Mouse (Mus musculus) hindbrain, embryonic 10.5 days (tissue): ENCODE results near the gene Dcpp3. TPM values are rescaled to one million over a fixed set of nuclear protein-coding genes. Genes with fewer than 3 reads are reported as not detected.
"Not testable (repeated sequence)": the region's sequence is repeated elsewhere in the genome, so short reads cannot be mapped to it uniquely, and the experiment has no call there.

Experiments
- DNase-seq: peaks from one replicate; pipeline ENCODE4 v3.0.0-alpha.2; 2017; ENCODE audit warnings: low spot score
- H3K27ac ChIP-seq: fragments of 300-500 bp; sonication (generic); 2 replicates; pipeline ENCODE4 v1.5.1; 2016; ENCODE audit warnings: mild to moderate bottlenecking, moderate library complexity
- H3K27me3 ChIP-seq: fragments of 300-500 bp; sonication (generic); 2 replicates; pipeline ENCODE4 v1.6.1; 2016; ENCODE audit warnings: mild to moderate bottlenecking; ENCODE audit not compliant: poor library complexity, insufficient read depth, severe bottlenecking
- H3K36me3 ChIP-seq: fragments of 300-500 bp; sonication (generic); 2 replicates; pipeline ENCODE4 v1.6.1; 2016; ENCODE audit warnings: mild to moderate bottlenecking, moderate library complexity
- H3K4me1 ChIP-seq: fragments of 300-500 bp; sonication (generic); replicated peaks from 2 replicates; pipeline ENCODE4 v1.6.1; 2016; ENCODE audit warnings: mild to moderate bottlenecking
- H3K4me3 ChIP-seq: fragments of 300-500 bp; sonication (generic); 2 replicates; pipeline ENCODE4 v1.5.1; 2016; ENCODE audit warnings: mild to moderate bottlenecking, moderate library complexity
- H3K9me3 ChIP-seq: fragments of 300-500 bp; sonication (generic); 2 replicates; pipeline ENCODE4 v1.6.1; 2016; ENCODE audit warnings: mild to moderate bottlenecking, moderate library complexity
- WGBS: fragments of 180-500 bp; shearing (Covaris S2); methylation state at CpG from one replicate; pipeline ENCODE4 v1.1.7; 2016; 5-methylcytosine and 5-hydroxymethylcytosine counted together
- polyA plus RNA-seq: library from polyadenylated mRNA; unstranded; fragments of >200 nt; fragmentation: Nextera tagmentation; extraction: Ambion mirVana; gene quantifications from 2 replicates; pipeline ENCODE4 v1.2.1, GENCODE M21; 2016

Gene Dcpp3
- polyA plus RNA-seq, 1 experiment from 2014 or later = not detected

GRCm38 (mm10) chr17:23950828-23951227 lies 33.6 kb downstream of the Dcpp3 start:
- H3K9me3 ChIP-seq, DNase-seq, H3K27me3 ChIP-seq, H3K4me3 ChIP-seq, H3K36me3 ChIP-seq, H3K4me1 ChIP-seq, H3K27ac ChIP-seq: not testable (repeated sequence)
- 66% methylated on average over 4 of the region's 4 CpGs for WGBS

GRCm38 (mm10) chr17:23955174-23955573 lies 37.9 kb downstream of the Dcpp3 start, which contains the start of gene Sbpl:
TSS of gene Sbpl (minus strand) at chr17:23955274.
- Histone ChIP-seq H3K9me3 (no peaks in the 10 kb centered on the region), H3K27me3 (0 out of 2 replicates have a peak, but pooled peaks cover 5% of the 10 kb centered on the region), H3K27ac (no peak within 1 kb of the TSS), H3K4me1 (0 out of 2 replicates have a peak, but pooled peaks cover 9% of the 10 kb centered on the region), H3K36me3 (no peaks in the 10 kb centered on the region), H3K4me3 (no peak within 1 kb of the TSS)
- WGBS = 77% methylated on average over 5 of the region's 5 CpGs
- no peak for DNase-seq

- Histone ChIP-seq H3K27ac (peak overlapping the region; percentile 80), H3K9me3 (no peaks in the 10 kb centered on the region), H3K4me1 (0 out of 2 replicates have a peak, but pooled peaks cover 10% of the 10 kb centered on the region), H3K36me3 (no peaks in the 10 kb centered on the region), H3K4me3 (no peak overlapping the region), H3K27me3 (0 out of 2 replicates have a peak, but pooled peaks cover 5% of the 10 kb centered on the region)
- 42% methylated on average over 3 of the region's 3 CpGs for WGBS
- peak; percentile 86 for DNase-seq
Measured at GRCm38 (mm10) chr17:23960084-23960738, 43.0 kb downstream of the Dcpp3 start.

- no peaks in the 10 kb centered on the region for H3K9me3 ChIP-seq
- peaks cover 18% of the 10 kb centered on the region; the same call in 1 of the 2 replicates for H3K4me1 ChIP-seq
- no peak overlapping the region for H3K4me3 ChIP-seq
- H3K36me3 ChIP-seq = no peaks in the 10 kb centered on the region
- 0 out of 2 replicates have a peak, but pooled peaks cover 5% of the 10 kb centered on the region for H3K27me3 ChIP-seq
- no peak overlapping the region for H3K27ac ChIP-seq
- WGBS = 66% methylated on average over 4 of the region's 4 CpGs
- no peak for DNase-seq
Measured at GRCm38 (mm10) chr17:23961573-23962122, 44.4 kb downstream of the Dcpp3 start.

GRCm38 (mm10) chr17:23965805-23966425 lies 48.7 kb downstream of the Dcpp3 start:
- no peak for DNase-seq
- WGBS = 26% methylated on average over 6 of the region's 6 CpGs
- Histone ChIP-seq H3K4me3 (no peak overlapping the region), H3K4me1 (peaks cover 8% of the 10 kb centered on the region; the same call in 1 of the 2 replicates), H3K36me3 (no peaks in the 10 kb centered on the region), H3K9me3 (no peaks in the 10 kb centered on the region), H3K27me3 (no peaks in the 10 kb centered on the region), H3K27ac (no peak overlapping the region)

GRCm38 (mm10) chr17:23966658-23967401 lies 49.6 kb downstream of the Dcpp3 start:
- Histone ChIP-seq H3K27me3 (no peaks in the 10 kb centered on the region), H3K4me3 (no peak overlapping the region), H3K9me3 (no peaks in the 10 kb centered on the region), H3K27ac (no peak overlapping the region), H3K36me3 (no peaks in the 10 kb centered on the region), H3K4me1 (peaks cover 8% of the 10 kb centered on the region; the same call in 1 of the 2 replicates)
- 87% methylated on average over 10 of the region's 10 CpGs for WGBS
- DNase-seq = no peak

- no peaks in the 10 kb centered on the region for H3K9me3 ChIP-seq
- WGBS = 54% methylated on average over 2 of the region's 2 CpGs
Measured at GRCm38 (mm10) chr17:23968780-23969179, 51.5 kb downstream of the Dcpp3 start.

More at GRCm38 (mm10) chr17:23968780-23969179, 51.5 kb downstream of the Dcpp3 start:
- DNase-seq = no peak
- Histone ChIP-seq H3K36me3 (no peaks in the 10 kb centered on the region), H3K4me1 (peaks cover 8% of the 10 kb centered on the region; the same call in 1 of the 2 replicates), H3K27ac (no peak overlapping the region), H3K4me3 (no peak overlapping the region), H3K27me3 (no peaks in the 10 kb centered on the region)

Other genes with a start within 250 kb of the Dcpp3 start
- gene Hcfc1r1, start 243.9 kb upstream of the Dcpp3 start, polyA plus RNA-seq = 34.0 and 45.4 TPM in 2 replicates
- gene Thoc6, start 243.6 kb upstream of the Dcpp3 start, polyA plus RNA-seq = 72.7 and 80.2 TPM in 2 replicates
- gene Tnfrsf12a, start 240.0 kb upstream of the Dcpp3 start, polyA plus RNA-seq = 2.7 and 7.1 TPM in 2 replicates
- gene Cldn6, start 238.2 kb upstream of the Dcpp3 start, polyA plus RNA-seq = 20.8 and 54.2 TPM in 2 replicates
- 6.3 and 13.1 TPM in 2 replicates for gene Cldn9, start 233.4 kb upstream of the Dcpp3 start, polyA plus RNA-seq
- not detected in 2 replicates for gene 1520401A03Rik, start 194.7 kb upstream of the Dcpp3 start, polyA plus RNA-seq
- 54.0 and 61.5 TPM in 2 replicates for gene Pkmyt1, start 191.1 kb upstream of the Dcpp3 start, polyA plus RNA-seq
- gene Paqr4, start 176.6 kb upstream of the Dcpp3 start, polyA plus RNA-seq = 28.8 and 43.6 TPM in 2 replicates
- gene Kremen2, start 171.6 kb upstream of the Dcpp3 start, polyA plus RNA-seq = 3.4 and 4.3 TPM in 2 replicates
- gene Flywch1, start 145.9 kb upstream of the Dcpp3 start, polyA plus RNA-seq = 181 and 211 TPM in 2 replicates
- 22.9 and 34.9 TPM in 2 replicates for gene Flywch2, start 131.4 kb upstream of the Dcpp3 start, polyA plus RNA-seq
- 517 and 570 TPM in 2 replicates for gene Srrm2, start 126.9 kb upstream of the Dcpp3 start, polyA plus RNA-seq
- 1,118 and 1,222 TPM in 2 replicates for gene Elob, start 88.3 kb upstream of the Dcpp3 start, polyA plus RNA-seq
- gene Prss33, start 81.4 kb upstream of the Dcpp3 start, polyA plus RNA-seq = 0.24 TPM in 1 of 2 replicates, not detected in the other
- not detected in 2 replicates for gene Prss32, start 73.6 kb upstream of the Dcpp3 start, polyA plus RNA-seq
- 1.6 and 1.9 TPM in 2 replicates for gene Prss41, start 73.3 kb upstream of the Dcpp3 start, polyA plus RNA-seq
- gene Prss21, start 49.4 kb upstream of the Dcpp3 start, polyA plus RNA-seq = not detected in 2 replicates
- not detected in 2 replicates for gene Dcpp1, start 36.6 kb upstream of the Dcpp3 start, polyA plus RNA-seq
- not detected in 2 replicates for gene Dcpp2, start 36.6 kb upstream of the Dcpp3 start, polyA plus RNA-seq
- gene Sbp, start 24.2 kb downstream of the Dcpp3 start, polyA plus RNA-seq = not detected in 2 replicates
- gene Sbpl, start 37.8 kb downstream of the Dcpp3 start, polyA plus RNA-seq = not detected in 2 replicates
- not detected in 2 replicates for gene Prss30, start 63.1 kb downstream of the Dcpp3 start, polyA plus RNA-seq
- 0.72 and 0.83 TPM in 2 replicates for gene Prss22, start 80.6 kb downstream of the Dcpp3 start, polyA plus RNA-seq
- 0.24 TPM in 1 of 2 replicates, not detected in the other for gene Prss27, start 120.7 kb downstream of the Dcpp3 start, polyA plus RNA-seq
- gene Kctd5, start 156.0 kb downstream of the Dcpp3 start, polyA plus RNA-seq = 90.8 and 93.0 TPM in 2 replicates
- 30.4 and 32.9 TPM in 2 replicates for gene Pdpk1, start 233.5 kb downstream of the Dcpp3 start, polyA plus RNA-seq
- gene Amdhd2, start 246.3 kb downstream of the Dcpp3 start, polyA plus RNA-seq = 42.9 and 50.0 TPM in 2 replicates